Mouse (Mus musculus) cerebral cortex, adult 2 months (tissue): ENCODE data around the gene Stag1.

ENCODE experiments used
- WGBS: fragments of 180-500 bp; shearing (Covaris S2); methylation state at CpG from one replicate; pipeline ENCODE4 v1.1.7; 2018; 5-methylcytosine and 5-hydroxymethylcytosine counted together

Gene Stag1

DNA sequence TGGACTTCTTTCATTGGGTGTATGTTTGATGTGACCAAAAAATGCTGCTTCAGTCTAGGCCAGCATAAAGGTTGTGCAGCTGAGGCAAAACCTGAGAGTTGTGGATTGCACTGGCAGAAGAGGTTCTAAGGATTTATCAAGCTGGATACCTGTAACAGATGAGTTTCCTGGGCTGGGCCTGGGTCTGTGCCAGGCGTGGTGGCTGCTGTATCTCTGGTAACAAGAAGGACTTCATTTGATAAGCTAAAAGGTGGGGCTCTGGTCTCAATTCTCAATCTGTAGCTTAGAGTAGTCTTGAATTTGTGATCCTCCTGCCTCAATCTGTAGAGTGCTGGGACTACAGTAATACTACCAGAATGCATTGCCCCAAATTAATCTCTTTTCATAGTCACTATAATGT is 94.6 kb downstream of the Stag1 start:
- WGBS = 96% methylated on average over 1 of the region's 1 CpGs

DNA sequence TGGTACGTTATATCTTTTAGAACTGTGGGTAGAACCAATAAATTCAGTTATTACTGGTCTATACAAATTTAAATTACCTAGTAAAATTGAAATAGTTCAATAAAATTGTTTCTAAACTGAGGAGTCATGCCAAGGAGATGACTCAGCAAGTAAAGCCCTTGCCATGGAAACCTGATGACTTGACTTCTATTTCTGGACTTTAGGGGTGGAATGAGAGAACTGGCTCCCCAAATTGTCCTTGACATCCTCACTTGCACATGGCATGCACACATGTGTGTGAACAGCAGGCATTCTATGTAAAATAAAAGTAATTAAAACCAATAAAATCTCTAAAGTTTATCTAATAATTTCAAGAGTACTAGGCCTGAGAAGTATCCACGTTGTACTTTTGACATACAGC is 98.9 kb downstream of the Stag1 start:
- WGBS = 55% methylated on average over 2 of the region's 2 CpGs

DNA sequence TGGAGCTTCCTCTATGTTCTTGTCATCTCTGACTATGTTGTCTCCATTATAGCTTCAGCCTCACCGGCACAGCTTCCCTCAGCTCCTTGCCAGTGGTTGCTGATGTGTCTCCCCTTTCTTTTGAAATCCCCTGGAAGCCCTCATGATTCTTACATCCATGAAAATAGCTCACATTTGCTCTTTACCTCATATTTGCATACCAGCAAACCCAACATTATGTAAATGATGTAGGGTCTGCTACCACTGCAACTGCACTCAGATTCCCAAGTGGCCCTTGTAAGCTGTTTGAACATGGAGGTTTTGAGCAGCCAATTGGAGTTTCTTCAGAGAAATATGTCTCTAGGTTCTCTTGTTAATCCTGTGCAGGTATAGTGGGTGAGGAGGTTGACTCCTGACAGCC is 110.0 kb downstream of the Stag1 start:
- WGBS = 88% methylated on average over 1 of the region's 1 CpGs

DNA sequence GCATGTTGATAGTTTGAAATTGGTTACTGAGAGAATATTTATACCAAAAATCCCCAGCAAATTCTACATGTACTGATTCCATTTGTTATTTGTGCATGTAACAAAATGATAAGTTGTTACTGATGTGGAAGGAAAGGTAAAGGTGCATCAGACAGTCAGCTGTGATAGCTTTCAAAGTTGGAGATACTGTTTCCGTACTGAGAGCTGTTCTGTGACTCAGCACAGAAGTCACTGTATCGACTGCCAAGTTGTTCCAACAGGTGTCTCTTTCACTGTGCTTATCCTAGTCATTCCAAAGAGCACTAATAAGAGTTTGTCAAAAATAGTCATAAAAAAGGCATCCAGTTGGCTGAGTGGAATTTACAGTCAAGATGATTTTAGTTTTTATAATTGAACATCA is 114.1 kb downstream of the Stag1 start:
- 47% methylated on average over 2 of the region's 2 CpGs for WGBS

DNA sequence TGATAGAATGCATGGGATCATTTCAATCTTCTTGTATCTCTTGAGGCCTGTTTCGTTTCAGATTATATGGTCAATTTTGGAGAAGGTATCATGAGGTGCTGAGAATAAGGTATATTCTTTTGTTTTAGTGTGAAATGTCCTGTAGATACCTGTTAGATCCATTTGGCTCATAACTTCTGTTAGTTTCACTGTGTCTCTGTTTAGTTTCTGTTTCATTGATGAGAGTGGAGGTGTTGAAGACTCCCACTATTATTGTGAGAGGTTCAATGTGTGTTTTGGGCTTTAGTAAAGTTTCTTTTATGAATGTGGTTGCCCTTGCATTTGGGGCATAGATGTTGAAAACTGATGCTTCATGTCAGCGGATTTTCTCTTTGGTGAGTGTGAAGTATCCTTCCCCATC is 127.2 kb downstream of the Stag1 start:
- 100% methylated on average over 2 of the region's 2 CpGs for WGBS

DNA sequence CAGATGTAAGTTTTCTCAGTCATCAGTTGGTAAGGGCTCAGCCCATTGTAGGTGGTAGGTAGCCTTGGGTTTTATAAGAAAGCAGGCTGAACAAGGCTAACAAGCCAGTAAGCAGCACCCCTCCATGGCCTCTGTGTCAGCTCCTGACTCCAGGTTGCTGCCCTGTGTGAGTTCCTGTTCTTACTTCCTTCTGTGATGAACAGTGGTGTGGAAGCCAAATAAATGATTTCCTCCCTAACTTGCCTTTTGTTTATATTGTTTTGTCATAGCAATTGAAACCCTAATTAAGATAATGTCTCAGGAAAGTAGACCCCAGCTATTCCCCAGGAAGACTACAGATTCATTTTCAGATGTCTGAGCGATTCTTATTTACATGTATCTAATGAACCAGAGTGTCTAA is 134.2 kb downstream of the Stag1 start:
- 74% methylated on average over 1 of the region's 1 CpGs for WGBS

DNA sequence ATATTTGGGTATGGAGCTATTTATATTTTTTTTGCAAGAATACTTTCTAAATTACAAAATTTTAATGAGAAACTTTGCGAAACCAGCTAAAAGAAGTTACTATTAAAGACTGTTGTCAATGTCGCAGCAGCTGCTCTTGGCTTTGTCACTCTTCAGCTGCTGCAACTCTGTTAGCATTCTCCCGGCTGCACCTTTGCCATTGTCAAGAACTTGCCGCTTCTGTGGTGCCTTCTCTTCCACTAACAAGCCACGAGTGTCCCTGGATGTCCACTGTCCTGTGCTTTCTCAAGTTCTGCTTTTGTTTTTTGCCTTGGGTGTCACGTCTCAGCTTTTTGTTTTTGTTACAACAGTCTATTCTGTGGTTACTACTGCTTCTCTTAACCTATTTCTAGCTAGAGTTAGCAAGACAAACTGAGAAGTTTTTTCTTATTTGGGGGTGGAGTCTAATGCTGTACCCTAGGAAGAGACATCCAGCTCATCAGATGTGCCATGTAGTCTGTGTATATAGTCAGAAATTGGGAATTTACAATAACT is 136.4 kb downstream of the Stag1 start:
- WGBS = 70% methylated on average over 6 of the region's 6 CpGs

DNA sequence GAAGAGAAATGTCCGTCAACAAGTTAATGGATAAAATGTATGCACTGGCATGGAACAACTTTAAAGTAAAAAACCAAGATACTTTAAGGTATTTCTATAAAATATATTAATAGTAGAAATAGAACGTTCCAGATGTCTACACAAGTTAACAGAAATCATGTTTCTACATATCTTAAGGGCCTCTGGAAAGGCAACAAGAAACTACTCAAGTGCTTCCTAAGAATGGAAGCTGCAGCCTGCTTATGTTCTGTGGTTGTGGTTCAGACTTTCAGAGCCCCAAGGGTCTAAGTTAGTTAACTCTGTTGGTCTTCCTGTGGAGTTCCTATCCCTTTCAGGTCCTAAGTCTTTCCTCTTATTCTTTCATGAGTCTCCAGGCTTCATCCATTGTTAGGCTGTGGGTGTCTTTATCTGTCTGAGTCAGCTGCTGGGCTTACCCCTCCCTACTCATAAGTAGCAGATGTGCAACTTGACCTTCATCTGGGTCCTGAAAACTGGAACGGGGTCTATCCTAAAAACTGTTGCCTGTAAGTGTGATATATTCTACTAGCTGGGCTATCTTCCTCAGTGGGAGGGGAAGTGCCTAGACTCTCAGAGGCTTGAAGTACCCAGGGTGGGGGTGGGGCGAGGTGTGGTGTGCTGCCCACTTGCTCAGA is 138.5 kb downstream of the Stag1 start:
- WGBS = 79% methylated on average over 4 of the region's 4 CpGs

DNA sequence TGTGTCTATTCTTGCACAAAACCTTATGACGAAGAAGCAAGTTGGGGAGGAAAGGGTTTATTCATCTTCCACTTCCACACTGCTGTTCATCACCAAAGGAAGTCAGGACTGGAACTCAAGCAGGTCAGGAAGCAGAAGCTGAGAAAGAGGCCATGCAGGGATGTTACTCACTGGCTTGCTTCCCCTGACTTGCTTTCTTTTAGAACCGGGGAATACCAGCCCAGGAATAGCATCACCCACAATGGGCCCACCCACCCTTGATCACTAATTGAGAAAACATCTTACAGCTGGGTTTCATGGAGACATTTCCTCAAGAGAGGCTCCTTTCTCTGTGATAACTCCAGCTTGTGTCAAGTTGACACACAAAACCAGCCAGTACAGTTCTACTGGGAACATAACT is 179.6 kb downstream of the Stag1 start:
- WGBS = 52% methylated on average over 2 of the region's 2 CpGs

DNA sequence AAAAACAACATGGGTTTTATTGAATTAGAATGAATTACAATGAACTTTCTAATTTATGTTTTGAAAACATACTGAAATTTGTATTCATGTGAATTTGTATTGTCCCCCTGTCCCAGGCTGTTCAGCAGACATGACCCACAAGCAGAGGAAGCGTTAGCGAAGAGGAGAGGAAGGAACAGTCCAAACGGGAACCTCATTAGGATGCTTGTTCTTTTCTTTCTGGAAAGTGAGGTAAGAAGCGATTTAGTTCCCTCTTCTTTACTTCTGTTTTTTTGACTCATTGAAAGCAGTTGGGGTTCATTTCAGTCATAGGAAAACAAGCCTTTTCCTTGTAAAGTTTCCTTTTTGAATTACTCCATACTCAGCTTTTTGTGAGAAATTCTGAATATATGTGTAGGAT is 268.4 kb downstream of the Stag1 start:
- WGBS = 72% methylated on average over 4 of the region's 4 CpGs

DNA sequence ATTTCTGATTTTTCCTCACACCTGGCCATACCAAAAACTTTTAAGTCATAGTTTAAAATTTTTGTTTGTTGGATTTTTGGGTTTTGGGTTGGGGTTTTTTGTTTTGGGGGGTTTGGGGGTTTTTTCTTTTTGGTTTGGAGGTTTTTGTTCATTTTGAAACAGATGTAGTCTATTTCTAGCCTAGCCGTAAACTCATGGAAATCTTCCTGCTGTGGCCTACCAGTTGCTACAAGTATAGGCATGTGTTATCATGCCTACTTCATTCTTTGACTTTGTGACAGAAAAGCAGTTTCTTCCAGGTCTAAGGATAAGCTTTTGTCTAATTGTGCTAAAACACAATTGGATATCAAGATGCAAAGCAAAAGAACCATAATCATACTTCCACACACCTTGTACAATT is 298.5 kb downstream of the Stag1 start:
- 86% methylated on average over 1 of the region's 1 CpGs for WGBS

DNA sequence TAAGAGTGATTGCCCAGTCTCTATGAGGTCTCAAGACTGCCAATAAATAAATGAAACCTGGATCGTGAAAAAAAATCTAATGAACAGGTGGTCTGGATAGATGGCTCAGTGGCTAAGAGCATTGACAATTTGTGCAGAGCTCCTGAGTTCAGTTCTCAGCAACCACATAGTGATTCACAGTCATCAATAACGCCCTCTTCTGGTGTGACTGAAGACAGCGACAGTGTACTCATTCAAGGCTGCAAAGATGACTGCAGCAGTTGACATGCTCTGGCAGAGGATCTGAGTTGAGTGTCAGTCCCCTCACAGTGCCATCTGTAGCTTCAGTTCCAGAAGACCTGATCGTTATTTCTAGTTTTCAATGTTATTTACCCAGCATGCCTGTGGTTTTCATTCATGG is 300.4 kb downstream of the Stag1 start:
- WGBS = 75% methylated on average over 4 of the region's 4 CpGs

DNA sequence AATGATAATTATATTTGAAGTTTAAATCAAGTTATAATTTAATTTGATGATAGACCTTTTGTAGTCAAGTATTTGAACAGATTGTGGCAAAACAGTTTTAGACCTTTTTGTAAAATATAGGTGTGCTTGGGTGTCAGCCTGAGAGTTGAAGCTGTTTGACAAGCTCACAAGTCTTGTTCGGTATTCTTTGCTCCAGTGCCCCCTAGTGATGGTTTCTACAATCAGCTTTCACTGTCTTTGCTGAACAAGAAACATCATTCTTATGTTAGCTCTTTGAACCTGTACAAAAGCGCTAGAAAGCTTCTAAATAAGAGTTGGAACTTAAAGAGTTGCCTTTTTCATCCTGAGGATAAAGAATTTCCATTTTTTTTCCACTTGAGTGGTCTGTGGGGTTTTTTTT is 319.5 kb downstream of the Stag1 start:
- WGBS = 10% methylated on average over 2 of the region's 2 CpGs

DNA sequence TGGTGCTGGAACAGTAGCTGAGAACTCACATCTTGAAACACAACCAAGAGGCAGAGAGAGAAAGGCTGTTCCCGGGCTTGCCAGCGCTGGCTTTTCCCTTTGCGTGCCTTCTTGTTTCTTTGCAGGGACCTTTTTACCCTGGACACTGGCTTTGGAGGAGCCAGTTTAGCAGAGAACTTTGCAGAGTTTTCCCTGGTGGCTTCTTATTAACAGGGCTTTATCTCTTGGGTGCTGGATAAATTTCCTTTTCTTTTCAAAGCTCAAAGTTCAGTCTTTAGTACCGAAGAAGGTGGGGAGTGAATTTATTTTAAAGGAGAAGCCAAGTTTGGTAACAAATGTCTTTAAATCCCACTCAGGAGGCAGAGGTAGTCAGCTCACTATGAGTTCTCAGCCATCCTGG is 329.0 kb downstream of the Stag1 start:
- WGBS = 86% methylated on average over 4 of the region's 4 CpGs

DNA sequence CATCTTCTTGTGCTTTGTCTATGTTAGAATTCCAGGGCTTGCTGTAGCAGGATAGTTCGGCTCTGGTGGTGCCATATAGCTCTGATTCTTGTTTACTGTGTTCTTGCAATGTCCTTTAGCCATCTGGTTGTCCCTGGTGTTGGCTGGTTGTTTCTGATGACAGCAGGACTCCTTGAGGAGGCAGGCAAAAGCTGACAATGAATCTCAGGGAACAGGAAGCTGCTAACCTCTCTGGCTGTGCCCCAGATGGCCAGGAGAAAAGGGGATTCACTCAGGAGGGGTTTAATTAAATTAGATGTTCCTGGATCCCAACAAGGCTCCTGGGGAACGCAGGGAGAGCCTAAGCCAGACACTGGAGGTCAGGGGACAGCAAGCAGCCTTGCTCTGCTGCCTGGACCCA is 344.4 kb downstream of the Stag1 start:
- WGBS = 68% methylated on average over 2 of the region's 2 CpGs

DNA sequence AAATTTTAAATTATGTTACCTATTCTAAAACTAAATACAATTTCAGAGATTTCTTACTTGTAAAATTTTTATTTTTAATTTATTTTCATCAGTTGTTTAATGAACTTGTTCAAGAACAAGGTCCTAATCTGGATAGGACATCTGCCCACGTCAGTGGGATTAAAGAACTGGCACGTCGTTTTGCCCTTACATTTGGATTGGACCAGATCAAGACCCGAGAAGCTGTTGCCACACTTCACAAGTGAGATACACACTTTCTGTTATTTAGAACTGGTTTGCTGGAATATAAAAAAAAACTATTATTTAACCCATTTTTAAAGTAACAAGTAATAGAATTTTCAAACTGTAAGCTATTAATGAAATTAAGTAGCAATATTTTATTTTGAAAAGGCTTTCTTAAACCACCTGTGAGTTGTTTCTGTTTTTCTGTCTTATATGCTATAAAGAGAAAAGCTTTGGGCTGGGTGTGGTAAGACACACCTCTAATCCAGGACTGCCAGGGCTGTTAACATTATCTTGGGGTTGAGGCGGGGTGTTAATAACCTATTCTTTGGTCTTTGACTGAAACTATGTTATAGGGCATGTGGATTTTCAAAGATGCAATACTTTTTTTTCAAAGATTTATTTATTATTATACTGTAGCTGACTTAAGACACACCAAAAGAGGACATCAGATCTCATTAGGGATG is 347.2 kb downstream of the Stag1 start:
- 98% methylated on average over 5 of the region's 5 CpGs for WGBS

DNA sequence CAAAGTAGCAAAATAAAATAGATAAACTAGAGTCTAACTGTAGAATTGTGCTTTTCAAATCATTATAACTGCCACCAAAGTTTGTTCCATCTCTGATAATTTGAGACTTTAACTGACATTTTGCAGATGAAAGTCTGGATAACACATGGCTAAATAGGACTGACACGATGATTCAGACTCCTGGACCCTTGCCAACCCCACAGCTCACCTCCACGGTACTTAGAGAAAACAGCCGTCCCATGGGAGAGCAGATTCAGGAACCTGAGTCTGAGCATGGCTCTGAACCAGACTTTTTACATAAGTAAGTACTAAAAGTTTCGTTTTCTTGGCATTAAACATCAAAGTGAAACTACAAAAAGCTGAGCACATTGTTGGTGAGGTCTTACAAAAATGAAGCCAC is 353.9 kb downstream of the Stag1 start:
- WGBS = 33% methylated on average over 4 of the region's 4 CpGs

DNA sequence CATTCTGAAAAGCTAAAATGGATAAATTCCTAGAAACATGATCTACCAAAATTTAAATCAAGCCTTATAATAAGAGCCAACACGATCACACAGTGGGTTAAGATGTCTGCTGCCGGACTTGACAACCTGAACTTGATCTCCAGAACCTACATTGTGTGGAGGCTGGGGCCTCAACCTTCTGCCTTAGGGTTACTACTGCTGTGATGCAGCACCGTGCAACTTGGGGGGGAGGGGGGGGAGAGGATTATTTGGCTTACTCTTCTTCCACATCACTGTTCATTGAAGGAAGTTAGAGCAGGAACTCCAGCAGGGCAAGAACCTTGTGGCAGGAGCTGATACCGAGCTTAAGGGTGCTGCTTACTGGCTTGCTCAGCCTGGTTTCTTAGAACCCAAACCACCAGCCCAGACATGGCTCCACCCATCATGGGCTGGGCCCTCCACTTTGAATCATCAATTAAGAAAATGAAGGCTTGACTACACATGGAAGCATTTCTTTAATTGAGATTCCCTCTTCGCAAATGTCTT is 365.4 kb downstream of the Stag1 start:
- WGBS = 52% methylated on average over 5 of the region's 5 CpGs

DNA sequence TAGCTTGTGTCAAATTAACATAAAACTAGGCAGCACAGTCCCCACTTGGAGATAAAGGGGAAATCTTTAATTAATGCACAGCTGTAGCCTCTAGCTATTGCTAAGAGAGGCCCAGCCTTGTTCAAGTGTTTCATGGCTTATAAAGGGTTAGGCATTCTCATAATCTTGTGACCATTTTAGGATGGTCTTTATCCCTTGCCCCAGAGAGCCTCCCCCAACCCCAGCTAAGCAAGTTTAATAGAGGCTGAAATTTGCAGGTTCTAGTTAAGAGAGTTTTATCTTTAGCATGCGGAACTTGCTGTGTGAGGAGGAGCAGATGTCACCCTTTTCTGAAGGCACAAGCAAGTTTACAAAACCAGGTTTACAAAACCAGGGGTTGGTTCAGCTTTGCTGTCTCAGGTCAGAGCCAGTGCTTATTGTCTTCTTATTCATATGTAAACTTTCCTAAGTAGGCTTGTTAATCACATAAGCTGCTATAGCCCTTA is 365.9 kb downstream of the Stag1 start:
- WGBS = 54% methylated on average over 1 of the region's 1 CpGs

DNA sequence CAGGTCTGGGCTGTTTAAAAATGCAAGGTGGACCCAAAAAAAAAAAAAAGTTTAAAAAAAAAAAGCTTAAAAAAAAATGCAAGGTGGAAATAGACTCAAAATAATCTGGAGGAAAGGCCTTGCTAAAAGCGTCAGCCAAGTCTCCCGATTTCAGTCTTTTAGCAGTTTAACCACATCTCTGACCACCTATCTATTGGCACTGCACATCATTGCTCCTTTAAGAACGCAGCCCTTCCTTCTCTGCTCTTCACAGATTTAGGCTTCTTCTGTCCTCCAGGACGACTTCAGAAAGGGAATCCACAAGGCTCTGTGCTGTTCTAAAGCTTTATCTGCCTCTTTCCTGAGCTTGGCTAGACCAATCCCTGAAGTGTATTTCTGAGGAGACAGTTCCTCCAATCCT is 366.5 kb downstream of the Stag1 start:
- WGBS = 57% methylated on average over 4 of the region's 4 CpGs

DNA sequence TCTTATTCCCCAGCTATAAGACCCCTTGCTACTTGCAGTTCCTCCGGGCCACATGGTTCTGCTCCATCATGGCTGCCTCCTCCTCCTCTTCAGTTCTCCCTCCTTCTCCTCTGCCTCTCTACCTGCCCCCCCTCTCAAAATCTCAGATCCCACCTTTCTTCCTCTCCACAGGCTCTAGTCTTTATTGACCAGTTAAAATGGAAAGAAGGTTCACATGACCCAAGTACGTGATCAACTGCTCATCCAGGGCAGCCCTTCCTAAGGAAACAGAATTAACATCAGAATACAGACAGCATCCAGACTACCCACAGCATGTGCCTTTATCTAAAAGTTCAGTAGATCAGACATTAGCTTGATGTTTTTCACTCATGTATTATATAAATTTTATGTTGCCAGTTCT is 371.9 kb downstream of the Stag1 start:
- WGBS = 99% methylated on average over 2 of the region's 2 CpGs

DNA sequence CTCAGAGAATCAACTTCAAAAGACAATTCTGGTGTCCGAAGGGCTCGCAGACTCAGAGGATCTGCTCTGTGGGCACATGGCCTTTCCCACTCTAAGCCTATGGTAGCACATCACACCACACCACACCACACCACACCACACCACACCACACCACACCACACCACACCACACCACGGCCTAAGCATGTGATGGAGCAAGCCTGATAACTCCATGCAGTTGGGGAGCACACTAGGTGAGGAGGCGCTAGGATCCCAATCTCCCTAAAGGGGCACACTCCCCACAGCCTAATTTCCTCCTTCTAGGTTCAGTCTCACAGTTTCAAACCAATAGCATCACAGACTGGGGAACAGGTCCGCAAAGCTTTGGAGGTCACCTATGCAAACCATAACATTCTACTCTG is 381.1 kb downstream of the Stag1 start:
- WGBS = over 99% methylated on average over 5 of the region's 5 CpGs

DNA sequence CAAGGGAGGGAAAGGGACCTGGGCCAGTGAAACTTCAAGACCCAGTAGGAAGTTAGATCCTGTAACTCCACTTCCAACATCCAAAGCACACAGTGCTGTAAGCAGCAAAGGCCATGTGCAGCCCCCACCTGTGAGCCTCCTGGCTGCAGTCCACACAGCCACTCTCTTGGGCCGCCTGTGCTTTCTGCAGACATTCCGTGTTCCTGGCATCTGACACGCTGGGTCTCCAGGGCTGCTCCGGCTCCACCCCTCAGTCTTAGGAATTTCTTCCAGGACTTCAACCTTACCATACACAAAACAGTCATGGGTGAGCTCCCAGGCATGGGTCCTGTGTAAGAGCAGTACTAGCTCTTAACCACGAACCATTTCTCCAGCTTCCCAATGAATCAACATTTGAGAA is 381.7 kb downstream of the Stag1 start:
- WGBS = 72% methylated on average over 5 of the region's 5 CpGs
